9 mouse cellular contexts compared by ENCODE assay signal in genomic region chr10:61381823-61382222, GRCm38 (mm10). TPM values are rescaled to one million over a fixed set of nuclear protein-coding genes. Genes with fewer than 3 reads are reported as not detected.
DNase-seq lines count a peak whose midpoint lies in the region; ATAC-seq lines count a peak whose summit lies in the region.
"Had no signal": no experiment of that assay in that cellular context is flagged by ENCODE, and none has a peak within 500 bp of the region (broad histone marks: within the 10 kb centered on the region; RNA-seq: fewer than 3 reads in every experiment).

No protein-coding gene starts in this region.

- no peaks in the 10 kb centered on the region for H3K27me3 ChIP-seq in heart, embryonic 12.5 days (replicated peaks)
- H3K27me3 ChIP-seq in limb, embryonic 10.5 days (ENCODE audit: low read depth, poor library complexity, severe bottlenecking) = peaks cover 25% of the 10 kb centered on the region; the same call in 1 of the 2 replicates
- H3K27me3 ChIP-seq in midbrain, embryonic 14.5 days (ENCODE audit: control insufficient read depth, insufficient read depth, low read length) = no peaks in the 10 kb centered on the region

- H3K4me3 ChIP-seq in heart, embryonic 12.5 days = peak overlapping the region; percentile 69
- H3K4me3 ChIP-seq in limb, embryonic 10.5 days = peak overlapping the region; percentile 65
- H3K4me3 ChIP-seq in midbrain, embryonic 14.5 days (replicated peaks; ENCODE audit: low read depth, low read length) = peak overlapping the region; percentile 61

- ATAC-seq in heart, embryonic 12.5 days (ENCODE audit: insufficient number of reproducible peaks, low FRiP score) = no peak
- ATAC-seq in midbrain, embryonic 14.5 days (ENCODE audit: low FRiP score, low TSS enrichment) = no peak
- no peak for ATAC-seq in erythroid progenitor cell, adult 5-6 weeks (replicated peaks; ENCODE audit: low FRiP score, poor library complexity, severe bottlenecking)

- H3K9me3 ChIP-seq in heart, embryonic 12.5 days (replicated peaks) = no peaks in the 10 kb centered on the region
- no peaks in the 10 kb centered on the region for H3K9me3 ChIP-seq in limb, embryonic 10.5 days (replicated peaks)
- H3K9me3 ChIP-seq in midbrain, embryonic 14.5 days (ENCODE audit: control insufficient read depth, low read length) = no peaks in the 10 kb centered on the region

- H3K9ac ChIP-seq in heart, embryonic 12.5 days = peak overlapping the region; percentile 85
- H3K9ac ChIP-seq in midbrain, embryonic 14.5 days (replicated peaks; ENCODE audit: low read length) = peak overlapping the region; percentile 71; the same call in 1 of the 2 replicates

- H3K27ac ChIP-seq in heart, embryonic 12.5 days (ENCODE audit: poor library complexity, severe bottlenecking) = peak overlapping the region; percentile 91
- peak overlapping the region; percentile 87 for H3K27ac ChIP-seq in limb, embryonic 10.5 days
- no peak overlapping the region for H3K27ac ChIP-seq in midbrain, embryonic 14.5 days (replicated peaks; ENCODE audit: low read depth, low read length)

- peak overlapping the region; percentile 94 for H3K4me2 ChIP-seq in heart, embryonic 12.5 days
- H3K4me2 ChIP-seq in midbrain, embryonic 14.5 days (ENCODE audit: low read length) = peak overlapping the region; percentile 90

- H3K4me1 ChIP-seq in heart, embryonic 12.5 days (replicated peaks) = peaks cover 85% of the 10 kb centered on the region
- peaks cover 61% of the 10 kb centered on the region for H3K4me1 ChIP-seq in limb, embryonic 10.5 days
- peaks cover 27% of the 10 kb centered on the region for H3K4me1 ChIP-seq in midbrain, embryonic 14.5 days (ENCODE audit: control insufficient read depth, insufficient read depth, low read length)

- 11% methylated on average over 8 of the region's 8 CpGs for WGBS in heart, embryonic 12.5 days
- 14% methylated on average over 8 of the region's 8 CpGs for WGBS in limb, embryonic 10.5 days
- WGBS in midbrain, embryonic 14.5 days = 14% methylated on average over 8 of the region's 8 CpGs

- 0 out of 2 replicates have a peak, but pooled peaks cover 9% of the 10 kb centered on the region for H3K36me3 ChIP-seq in heart, embryonic 12.5 days
- H3K36me3 ChIP-seq in limb, embryonic 10.5 days = no peaks in the 10 kb centered on the region
- H3K36me3 ChIP-seq in midbrain, embryonic 14.5 days (ENCODE audit: control insufficient read depth, insufficient read depth, low read length) = no peaks in the 10 kb centered on the region

- peak; percentile 71 for DNase-seq in layer of hippocampus, adult 9-11 months
- no peak for DNase-seq in layer of hippocampus, adult 18-20 months (ENCODE audit: low spot score in 2 of 2)
- no peak for DNase-seq in limb, embryonic 10.5 days (ENCODE audit: low spot score)
- DNase-seq in midbrain, embryonic 14.5 days = no peak
- no peak for DNase-seq in spleen, adult 12 weeks (ENCODE audit: low spot score)
- no peak for DNase-seq in adrenal gland, adult 8-10 months

RNA-seq across cellular contexts. Expression of gene Pald1, which starts 1.5 kb away (rescaled TPM):
- 10 to 100 TPM; 10.8 to 11.4 TPM for total RNA-seq in layer of hippocampus, adult 18-20 months (2021)
- 33.9 and 37.4 TPM in 2 replicates for polyA plus RNA-seq in heart, embryonic 12.5 days (2016; fragmentation: Nextera tagmentation; extraction: Ambion mirVana)
- 26.2 and 28.1 TPM in 2 replicates for polyA plus RNA-seq in limb, embryonic 10.5 days (2016; fragmentation: Nextera tagmentation; extraction: Ambion mirVana)
- polyA plus RNA-seq in midbrain, embryonic 14.5 days (2014; fragmentation: Nextera tagmentation; extraction: Ambion mirVana) = 16.5 and 18.7 TPM in 2 replicates
- total RNA-seq in erythroid progenitor cell, adult 5-6 weeks (2015; ENCODE audit: low replicate concordance) = not detected in 2 replicates
- total RNA-seq in erythroid progenitor cell, adult 5-6 weeks (2017; ENCODE audit: low replicate concordance) = 0.39 TPM in 1 of 2 replicates, not detected in the other
- 10 to 100 TPM; 13.2 to 24.9 (median 19.0) TPM for total RNA-seq in adrenal gland, adult 8-10 months (2022)

RNA-seq across cellular contexts. Expression of gene Nodal, which starts 35.9 kb away (rescaled TPM):
- total RNA-seq in layer of hippocampus, adult 18-20 months (2021) = under 1 TPM in 1 of 2 experiments, not detected in 1; 0.20 TPM
- polyA plus RNA-seq in heart, embryonic 12.5 days (2016; fragmentation: Nextera tagmentation; extraction: Ambion mirVana) = not detected in 2 replicates
- 0.13 and 0.36 TPM in 2 replicates for polyA plus RNA-seq in limb, embryonic 10.5 days (2016; fragmentation: Nextera tagmentation; extraction: Ambion mirVana)
- not detected in 2 replicates for polyA plus RNA-seq in midbrain, embryonic 14.5 days (2014; fragmentation: Nextera tagmentation; extraction: Ambion mirVana)
- total RNA-seq in erythroid progenitor cell, adult 5-6 weeks (2015; ENCODE audit: low replicate concordance) = not detected in 2 replicates
- not detected in 2 replicates for total RNA-seq in erythroid progenitor cell, adult 5-6 weeks (2017; ENCODE audit: low replicate concordance)
- not detected for total RNA-seq in adrenal gland, adult 8-10 months (2022)
- total RNA-seq: hematopoietic stem cell, adult 5-6 weeks had no signal

Comparison
In these comparisons a context has a peak if more than half of its experiments do, and no peak if none do; other contexts are left out.
1. RNA of gene Pald1, which starts 1.5 kb away (total RNA-seq): 13.2 to 24.9 TPM in adrenal gland, adult 8-10 months and 10.8 to 11.4 TPM in layer of hippocampus, adult 18-20 months; 0.39 TPM in erythroid progenitor cell, adult 5-6 weeks; every median in the first group is over 4 times any median in the second.
2. Peak in every context shown above with its lines, with median percentiles within 50 percentile points of each other: H3K4me3 ChIP-seq.